Mouse (Mus musculus) R1 (cell line): ENCODE data around the gene Map3k6.
A peak's percentile ranks its signal among the peaks of the same experiment; 100 is the strongest.

Experiments
- DNase-seq: peaks from one replicate; pipeline ENCODE4 v3.0.0-alpha.2; 2018; ENCODE audit warnings: low read depth, low spot score

Map3k6 gene

DNA sequence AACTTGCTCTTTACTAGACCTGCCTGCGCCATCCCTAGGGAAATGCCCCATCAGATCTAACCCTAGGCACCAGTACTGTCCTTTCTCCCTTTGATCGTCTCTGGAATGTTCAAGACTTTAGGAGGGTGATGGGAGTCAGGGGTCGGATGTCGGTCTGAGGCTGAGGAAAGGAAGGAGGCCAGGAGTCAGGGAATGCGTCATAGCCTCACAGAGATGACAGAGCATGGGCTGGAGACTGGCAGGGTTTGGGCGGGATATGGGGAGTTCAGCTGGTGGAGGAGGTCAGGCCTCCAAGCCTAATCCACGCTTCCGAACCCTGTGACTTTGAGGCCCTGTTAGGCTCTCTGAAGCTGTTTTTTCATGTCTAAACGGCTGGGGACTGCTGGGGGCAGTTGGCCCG, 27.0 kb upstream of the Map3k6 start:
- DNase-seq = no peak

DNA sequence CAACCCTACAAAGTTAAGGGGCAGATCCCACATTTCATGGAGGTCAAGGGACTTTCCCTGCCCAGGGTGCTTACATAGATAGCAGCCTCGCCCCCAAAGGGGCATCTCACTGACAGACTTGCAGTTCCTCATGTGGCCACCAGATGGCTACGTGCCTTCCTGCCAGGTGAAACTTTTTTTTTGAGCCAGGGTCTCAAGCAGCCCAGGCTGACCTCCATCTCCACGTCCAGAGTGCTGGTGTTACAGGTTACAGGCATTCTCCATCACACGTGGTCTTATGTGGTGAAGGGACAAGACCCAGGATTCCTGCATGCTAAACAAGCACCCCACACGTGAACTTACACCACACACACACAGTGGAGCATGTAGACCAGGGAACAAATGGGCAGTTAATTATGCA, 23.0 kb upstream of the Map3k6 start:
- peak; percentile 79 for DNase-seq

DNA sequence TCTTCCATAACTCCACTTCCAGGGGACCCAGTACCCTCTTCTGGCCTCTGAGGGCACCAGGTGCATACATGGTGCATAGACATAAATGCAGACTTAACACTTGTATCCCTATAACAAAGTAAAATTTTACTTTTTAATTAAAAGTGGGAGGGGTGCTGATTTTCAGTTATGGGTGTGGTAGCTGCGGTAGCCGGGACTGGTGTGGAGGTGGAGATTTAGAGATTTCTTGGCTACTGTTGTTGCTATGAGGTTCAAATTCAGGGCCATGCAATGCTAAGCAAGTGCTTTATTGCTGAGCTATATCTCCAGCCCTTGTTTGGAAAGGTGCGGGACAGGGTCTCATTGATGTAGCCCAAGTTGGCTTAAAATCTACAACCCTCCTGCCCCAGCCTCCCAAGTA, 21.9 kb upstream of the Map3k6 start:
- no peak for DNase-seq

DNA sequence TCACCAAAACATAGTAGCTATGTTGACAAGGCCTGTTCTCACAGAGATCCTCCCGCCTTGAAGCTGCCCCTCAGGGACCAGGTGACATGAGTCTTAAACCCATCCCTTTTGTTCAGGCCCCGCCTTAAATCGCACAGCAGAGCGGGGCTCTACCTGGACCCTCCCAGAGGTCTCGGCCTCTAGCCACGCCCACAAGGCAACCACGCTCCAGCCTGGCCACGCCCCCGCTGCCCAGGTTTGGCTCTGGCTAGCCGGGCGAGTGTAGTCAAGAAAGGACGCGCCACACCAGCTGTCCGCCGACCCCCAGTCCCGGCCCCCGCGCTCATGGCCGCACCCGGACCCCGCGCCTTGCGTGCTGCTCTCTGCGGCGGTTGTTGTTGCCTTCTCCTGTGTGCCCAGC, 20.0 kb upstream of the Map3k6 start:
- DNase-seq = peak; percentile 89

DNA sequence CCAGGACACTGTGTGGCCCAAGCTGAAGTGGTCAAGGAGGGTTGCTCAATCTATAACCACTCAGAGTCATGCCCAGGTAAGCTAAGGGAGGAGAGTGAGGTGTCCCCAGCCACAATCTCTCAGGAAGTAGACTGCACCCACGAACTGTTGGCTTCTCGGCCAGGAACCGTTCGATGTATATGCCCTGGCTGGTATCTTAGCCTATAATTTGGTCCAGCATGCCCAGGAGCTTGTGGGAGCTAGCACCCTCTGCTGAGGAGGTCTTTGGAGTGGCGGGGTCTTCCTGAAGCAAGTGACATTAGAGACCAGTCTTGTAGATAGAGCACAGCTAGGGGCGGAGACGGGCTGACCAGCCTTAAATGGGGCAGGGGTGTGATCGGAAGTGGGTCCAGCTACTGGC, 18.9 kb upstream of the Map3k6 start:
- DNase-seq = no peak

DNA sequence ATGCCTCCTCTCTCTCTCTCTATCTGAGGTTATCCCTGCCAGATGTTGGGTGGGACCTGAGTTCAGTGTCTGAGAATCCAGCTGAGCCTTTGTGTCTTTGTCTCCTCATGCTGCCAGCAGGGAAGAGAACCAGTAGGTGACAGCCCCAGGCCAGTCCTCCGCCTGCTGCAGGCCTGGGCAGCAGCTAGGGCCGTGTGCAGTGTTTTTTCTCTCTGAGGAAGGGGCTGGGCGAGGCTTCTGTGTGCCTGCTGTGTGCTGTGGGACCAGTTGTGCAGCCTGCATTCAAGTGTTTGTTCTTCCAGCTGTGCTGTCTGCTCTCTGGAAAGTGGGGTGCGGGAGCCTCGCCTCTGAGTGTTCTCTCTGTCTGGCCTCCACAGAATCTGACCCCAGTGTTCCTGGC, 16.7 kb upstream of the Map3k6 start:
- DNase-seq = no peak

DNA sequence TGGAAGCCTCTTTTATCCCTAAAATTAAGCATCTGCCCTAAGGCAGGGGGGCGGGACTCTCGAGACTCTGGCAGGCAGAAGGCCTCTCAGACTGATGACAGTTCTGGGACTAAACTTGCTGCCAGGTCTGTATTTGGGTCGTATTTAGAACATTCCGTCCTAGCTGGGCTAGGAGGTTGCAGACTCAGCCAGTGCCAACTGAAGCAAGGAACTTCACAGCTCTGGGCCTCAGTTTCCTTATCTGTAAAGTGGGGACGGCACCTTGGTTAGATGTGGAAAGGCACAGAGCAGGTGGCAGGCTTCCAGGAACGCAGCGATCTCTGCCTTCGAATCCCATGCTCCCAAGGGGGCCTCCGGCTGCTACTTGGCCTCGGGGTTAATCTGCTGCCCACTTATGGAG, 14.5 kb upstream of the Map3k6 start:
- DNase-seq = no peak

DNA sequence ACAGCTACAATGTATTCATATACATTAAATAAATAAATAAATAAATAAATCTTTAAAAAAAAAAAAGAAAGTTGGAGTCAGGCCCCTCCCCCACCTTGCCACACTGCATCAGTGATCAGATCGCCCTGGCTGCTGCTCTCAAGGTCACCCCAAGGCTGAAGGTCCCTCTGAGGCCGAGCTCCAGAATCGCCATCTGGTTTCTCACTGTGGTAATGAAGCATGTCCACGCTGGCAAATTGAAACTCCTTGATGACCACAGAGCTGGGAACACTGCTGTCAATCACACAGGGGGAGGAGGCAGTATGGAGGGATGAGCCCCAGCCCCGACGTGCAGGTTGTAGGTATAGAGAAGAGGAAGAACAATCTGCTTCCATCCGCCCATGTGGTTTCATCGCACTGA, 13.0 kb upstream of the Map3k6 start:
- peak; percentile 30 for DNase-seq

DNA sequence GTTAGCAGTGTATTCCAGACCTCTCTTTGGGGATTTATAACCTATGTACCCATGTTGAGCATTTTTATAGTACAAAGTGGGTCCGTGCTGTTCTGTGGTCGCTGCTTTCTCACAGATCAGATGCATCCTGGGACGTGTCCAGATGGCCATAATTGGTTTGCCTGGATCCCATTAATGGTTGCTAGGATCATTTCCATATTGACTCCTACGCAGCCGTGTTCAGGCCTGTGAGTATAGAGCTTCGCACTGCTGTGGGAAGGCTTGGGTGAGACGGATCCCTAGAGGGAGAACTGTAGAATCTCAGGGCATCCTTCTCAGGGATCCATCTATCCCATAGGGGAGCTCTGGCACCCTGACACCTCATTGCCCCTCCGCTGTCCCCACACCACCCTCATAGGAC, 11.0 kb upstream of the Map3k6 start:
- no peak for DNase-seq

DNA sequence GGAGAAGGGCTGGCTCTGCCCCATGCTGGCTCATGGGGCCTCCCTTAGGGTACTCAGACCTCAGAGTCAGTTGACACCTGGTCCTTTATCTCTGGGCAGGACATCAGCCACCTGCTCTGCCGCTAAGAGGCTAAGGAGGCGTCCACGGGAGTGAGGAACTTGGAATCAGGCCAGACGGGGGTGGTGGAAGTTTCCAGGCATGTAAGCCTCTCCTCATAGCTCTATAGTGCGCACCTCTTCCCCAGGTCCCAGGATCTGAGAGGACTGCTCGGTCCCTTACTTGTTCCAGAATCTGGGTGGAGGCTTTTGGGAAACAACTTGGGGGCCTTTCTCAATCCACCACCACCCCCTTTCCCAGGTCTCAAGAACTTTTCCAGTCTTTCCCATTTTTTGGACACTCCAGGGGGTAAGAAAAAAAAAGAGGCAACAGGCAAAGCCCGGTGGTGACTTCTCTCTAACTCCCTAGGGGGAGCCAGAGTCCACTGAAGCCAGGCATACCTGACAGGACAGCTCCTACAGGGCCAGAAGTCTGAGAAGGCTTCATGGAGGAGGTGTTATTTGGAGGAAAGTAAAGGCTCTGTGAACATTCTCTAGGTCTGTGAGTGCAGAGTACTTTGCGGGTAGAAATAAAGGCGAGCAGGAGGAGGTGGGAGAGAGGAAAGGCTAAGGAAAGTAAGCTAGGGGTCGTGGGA, 7.2 kb upstream of the Map3k6 start:
- DNase-seq = peak; percentile 85

DNA sequence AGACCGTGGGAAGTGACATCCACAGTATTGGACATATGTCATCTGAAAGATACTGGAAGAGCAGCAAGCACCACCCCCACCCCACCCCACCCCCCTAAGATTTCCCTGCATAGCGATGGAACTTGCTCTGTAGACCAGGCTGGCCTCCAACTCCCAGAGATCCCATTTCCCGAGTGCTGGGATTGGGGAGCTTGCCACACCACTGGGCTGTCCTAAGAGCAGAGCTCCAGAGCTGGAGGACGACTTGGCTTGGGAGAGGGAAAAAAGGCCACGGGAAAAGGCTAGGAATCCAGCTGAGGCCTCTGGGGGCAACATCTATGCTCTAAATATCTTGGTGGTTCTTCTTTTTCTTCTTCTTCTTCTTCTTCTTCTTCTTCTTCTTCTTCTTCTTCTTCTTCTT, 5.8 kb upstream of the Map3k6 start:
- no peak for DNase-seq

DNA sequence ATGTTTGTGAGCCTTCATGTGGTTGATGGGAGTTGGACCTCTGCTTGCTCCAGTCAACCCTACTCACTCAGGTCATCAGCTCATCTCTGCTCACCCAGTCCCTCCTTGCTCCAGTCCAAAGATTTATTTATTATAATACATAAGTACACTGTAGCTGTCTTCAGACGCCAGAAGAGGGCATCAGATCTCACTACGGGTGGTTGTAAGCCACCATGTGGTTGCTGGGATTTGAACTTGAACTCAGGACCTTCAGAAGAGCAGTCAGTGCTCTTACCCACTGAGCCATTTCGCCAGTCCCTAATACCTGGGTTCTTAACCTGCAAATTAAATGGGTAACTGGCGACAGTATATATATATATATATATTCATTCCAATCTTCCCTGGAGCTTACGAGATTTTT, 5.2 kb upstream of the Map3k6 start:
- no peak for DNase-seq

DNA sequence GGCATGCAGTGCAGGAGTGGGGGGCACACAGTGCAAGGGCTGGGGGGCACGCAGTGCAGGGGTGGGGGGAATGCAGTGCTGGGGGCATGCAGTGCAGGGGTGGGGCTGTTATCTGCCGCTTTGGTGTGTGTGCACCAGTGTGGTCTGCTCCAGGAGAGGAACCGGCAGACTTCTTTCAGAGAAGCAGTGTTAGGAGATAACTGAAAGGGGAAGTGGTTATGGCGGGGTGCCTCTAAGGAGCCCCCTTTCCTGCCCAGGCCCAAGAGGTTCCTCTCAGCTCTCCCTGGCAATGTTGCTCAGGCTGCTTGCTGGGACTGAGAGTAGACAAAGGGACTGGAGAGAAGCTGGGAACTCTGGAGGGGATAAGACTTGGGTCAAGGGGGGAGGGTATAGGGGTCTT, 2.7 kb upstream of the Map3k6 start:
- DNase-seq = no peak

DNA sequence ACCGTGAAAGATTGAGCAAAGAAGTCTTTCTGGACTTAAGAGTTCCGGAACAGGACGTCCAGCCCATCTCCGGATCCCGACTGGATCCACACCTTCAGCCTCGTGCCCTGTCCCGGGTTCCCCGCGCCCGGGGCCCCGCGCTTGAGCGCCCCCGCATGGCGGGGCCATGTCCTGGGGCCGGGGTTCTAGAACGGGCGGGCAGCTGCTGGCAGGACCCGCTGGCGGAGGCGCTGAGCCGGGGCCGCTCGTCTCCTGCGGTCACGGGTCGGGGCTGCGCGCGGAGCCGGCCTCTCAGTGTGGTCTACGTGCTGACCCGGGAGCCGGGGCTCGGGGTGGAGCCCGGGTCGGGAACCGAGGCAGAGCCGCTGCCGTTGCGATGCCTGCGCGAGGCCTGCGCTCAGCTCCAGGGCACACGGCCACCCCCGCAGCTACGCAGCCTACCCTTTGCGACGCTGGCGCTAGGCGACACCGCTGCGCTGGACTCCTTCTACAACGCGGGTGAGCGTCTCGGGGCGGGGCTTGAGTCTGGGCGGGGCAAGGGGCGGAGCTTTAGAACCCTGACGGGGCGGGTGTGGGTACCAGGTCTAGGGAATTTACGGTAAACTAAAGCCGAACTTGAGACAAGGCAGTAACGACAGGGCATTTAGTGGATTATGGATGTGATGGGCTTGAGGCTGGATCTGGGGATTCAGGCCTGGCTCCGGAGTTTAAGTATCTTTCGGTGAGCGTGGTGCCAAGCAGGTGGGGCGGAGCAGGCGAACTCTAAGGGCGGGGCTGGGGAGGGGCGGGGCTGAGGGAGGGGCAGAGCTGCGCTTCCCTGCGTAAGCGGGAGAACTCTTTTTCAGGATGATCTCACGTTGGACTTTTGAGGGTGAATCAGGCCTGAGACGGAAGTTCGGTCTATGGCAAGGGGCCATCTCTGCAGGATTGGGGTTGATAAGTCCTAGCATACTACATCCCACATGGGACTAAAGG, 603 bp downstream of the Map3k6 start:
- DNase-seq = peak; percentile 89

DNA sequence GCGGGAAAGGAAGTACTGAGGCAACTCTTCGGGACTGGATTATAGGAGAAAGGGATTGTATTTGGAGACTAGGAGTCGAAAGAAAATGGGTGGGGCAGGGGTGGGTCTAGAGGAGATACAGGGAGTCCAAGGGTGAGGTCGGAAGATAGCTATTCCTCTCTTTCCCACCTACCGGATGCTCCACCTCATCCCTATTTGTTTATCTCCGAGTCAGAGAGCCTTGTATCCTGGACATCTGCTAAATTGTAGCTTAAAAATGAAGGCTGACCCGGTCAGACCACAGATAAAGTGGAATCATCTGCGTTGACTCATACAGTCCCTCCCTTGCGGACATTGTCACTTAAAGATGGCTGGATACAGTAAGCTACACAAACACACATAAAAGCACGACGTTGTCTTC, 1.3 kb downstream of the Map3k6 start:
- no peak for DNase-seq

DNA sequence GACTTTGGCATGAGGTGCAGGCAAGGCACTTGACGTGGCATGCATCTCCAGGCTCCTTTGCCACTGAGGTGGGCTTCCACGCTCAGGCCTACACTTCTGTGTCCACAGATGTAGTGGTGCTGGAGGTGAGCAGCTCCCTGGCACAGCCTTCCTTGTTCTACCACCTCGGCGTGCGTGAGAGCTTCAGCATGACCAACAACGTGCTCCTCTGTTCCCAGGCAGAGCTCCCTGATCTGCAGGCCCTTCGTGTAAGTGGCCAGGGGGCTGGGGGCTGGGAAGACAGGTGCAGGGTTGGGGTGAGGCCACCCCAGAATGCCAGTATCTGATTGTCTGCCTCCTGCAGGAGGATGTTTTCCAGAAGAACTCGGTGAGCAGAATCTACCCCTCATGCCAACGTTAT, 2.1 kb downstream of the Map3k6 start:
- DNase-seq = no peak

DNA sequence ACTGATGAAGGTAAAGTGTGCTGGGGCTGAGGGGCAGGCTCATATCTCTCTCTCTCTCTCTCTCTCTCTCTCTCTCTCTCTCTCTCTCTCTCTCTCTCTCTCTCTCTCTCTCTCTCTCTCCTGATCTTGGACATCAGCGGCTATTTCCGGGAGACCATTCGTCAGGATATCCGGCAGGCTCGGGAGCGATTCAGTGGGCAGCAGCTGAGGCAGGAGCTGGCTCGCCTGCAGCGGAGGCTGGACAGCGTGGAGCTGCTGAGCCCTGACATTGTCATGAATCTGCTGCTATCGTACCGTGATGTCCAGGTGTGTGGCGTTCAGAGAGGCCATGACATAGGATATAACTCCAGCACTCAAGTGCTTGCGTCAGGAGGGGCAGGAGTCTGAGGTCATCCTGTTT, 2.9 kb downstream of the Map3k6 start:
- DNase-seq = no peak

DNA sequence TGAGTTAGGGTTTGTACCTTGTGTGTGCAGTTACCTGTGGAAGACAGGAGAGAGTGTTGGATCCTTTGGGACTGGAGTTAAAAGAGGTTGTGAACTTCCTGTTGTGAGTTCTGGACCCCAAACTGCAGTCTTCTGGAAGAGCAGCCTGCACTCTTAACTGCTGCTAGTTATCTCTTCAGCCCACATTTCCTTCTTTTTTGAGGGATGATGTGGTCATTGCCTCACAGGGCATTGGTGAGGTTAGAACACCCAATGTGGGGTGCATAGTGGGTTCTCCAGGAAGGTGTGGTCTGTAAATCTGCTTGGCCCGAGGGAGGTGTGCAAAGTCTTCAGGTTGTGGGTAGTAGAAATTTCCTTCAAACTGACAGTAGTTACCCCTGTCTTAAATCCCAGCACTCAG, 3.7 kb downstream of the Map3k6 start:
- DNase-seq = no peak

DNA sequence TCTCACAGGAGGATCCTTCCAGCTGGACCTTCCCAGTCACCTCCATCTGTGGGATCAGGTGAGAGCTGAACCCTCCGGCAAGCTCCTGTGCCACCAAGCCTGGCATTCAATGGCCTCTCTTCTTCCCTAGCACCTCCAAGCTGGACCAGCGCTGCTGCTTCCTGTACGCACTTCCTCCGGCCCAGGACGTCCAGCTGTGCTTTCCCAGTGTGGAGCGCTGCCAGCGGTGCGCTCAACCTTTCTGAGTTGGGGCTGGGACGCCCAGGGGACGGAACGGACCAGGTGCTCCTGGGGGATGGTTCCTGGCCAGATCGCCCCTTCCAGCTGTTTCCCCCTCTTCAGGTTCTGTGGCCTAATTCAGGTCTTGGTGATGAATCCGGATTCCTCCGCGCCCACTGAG, 6.5 kb downstream of the Map3k6 start:
- no peak for DNase-seq

DNA sequence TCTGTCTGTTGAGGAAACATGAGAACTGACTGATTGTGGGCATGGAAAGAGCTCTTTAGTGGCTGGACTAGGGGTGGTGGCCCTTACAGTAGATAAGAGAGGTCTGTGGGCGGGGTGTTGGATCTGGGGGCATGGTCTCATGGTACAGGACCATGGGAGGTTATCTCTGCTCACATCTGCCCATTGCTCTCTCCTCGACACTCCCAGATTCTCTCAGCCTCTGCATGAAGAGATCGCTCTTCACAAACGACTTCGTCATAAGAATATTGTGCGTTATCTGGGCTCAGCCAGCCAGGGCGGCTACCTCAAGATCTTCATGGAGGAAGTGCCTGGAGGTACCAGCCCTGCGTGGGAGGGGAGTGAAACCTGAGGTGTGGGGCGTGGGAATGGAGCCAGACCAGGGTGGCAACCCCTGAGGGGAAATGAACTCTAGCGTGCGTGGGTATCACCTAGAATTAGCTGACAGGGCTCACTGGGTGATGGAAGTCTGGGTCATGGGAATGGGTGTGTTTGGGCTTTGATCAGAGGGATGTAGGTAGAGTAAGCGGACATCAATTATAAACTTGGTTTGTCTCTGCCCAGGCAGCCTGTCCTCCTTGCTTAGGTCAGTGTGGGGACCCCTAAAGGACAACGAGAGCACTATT, 7.3 kb downstream of the Map3k6 start:
- DNase-seq = no peak

DNA sequence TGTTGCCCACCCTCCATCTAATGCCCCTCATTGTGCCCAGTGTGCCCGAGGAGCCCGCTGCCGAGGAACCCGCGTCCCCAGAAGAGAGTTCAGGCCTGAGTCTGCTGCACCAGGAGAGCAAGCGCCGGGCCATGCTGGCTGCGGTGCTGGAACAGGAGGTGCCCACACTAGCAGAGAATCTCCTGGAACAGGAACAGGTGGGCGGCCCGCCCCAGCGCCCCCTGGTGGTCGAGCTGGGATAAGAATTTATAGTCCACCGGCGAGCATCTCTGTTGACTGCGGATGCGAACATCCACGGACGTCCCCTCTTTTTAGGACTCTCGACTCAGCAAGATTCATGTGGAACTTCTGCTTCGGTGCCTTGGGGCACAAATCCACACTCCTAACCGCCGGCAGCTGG, 10.0 kb downstream of the Map3k6 start:
- DNase-seq = peak; percentile 82

DNA sequence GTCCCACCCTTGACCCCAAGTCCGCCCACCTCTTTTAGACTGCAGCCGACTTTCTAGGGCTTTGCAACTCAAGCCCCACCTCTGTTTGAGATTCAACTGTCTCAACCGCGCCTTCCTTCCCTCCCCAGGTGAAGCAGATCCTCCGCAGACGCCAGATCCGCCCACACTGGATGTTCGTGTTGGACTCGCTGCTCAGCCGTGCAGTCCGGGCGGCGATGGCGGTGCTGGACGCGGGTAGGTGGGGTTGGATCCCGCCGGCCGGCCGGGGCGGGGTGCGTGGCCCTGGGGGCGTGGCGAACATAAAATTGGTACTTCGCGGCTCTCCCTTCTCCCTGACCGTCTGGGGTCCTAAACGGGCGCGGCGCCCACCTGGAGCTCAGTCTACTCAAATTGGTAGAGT, 10.6 kb downstream of the Map3k6 start:
- peak; percentile 52 for DNase-seq

DNA sequence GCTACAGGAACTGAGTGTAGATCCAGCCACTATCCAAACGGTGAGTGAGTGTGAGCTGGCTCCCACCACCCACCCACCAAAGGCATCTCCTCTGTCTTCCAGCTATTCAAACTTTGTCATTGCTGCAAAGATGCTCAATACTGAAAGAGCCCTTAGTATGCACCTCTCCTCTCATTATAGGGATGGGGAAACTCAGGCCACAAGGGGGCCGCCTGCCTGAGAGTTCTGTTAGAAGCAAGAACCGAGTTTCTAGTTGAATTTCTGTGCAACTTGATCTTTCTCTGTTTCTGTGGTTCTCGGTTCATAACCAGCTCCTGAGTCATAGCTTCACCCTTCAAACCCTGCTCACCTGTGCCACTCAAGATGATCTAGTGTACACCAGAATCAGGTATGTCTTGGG, 11.5 kb downstream of the Map3k6 start:
- DNase-seq = peak; percentile 25
